Mouse (Mus musculus): Measurements from ENCODE around the gene Ifnlr1. TPM values are rescaled to one million over a fixed set of nuclear protein-coding genes. Genes with fewer than 3 reads are reported as not detected.

The Ifnlr1 gene
- polyA plus RNA-seq, 1 experiment, result not detected

DNA sequence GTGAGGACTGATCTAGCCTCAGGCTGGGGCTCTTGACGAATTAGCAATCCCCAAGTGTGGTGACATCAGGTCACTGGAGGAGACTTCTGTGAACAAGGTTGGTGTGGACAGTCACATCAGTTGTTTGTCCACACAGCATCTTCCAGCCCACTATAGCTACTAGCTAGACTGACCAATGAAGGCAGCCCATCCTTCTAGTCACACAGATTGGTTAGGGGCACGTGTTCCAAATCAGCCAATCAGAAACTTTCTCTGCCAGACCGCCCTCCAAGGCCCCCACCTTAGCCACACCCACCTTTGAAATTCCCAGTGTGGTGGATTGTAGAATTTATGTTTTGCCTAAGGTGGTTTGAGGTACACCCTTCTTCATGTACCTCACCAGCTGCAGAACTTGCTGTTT lies 12.6 kb upstream of the Ifnlr1 start:
- Histone ChIP-seq H3K36me3 (ENCODE audit: control insufficient read depth, insufficient read depth) (no peaks in the 10 kb centered on the region), H3ac (ENCODE audit: control insufficient read depth, insufficient read length) (no peak overlapping the region), H3K4me3 (no peak overlapping the region), H3K4me2 (ENCODE audit: low read depth) (no peak overlapping the region), H3K27me3 (ENCODE audit: control insufficient read depth, insufficient read depth, insufficient read length) (peaks cover 11% of the 10 kb centered on the region), H3K79me2 (ENCODE audit: control insufficient read depth, insufficient read depth) (no peaks in the 10 kb centered on the region)
- no peak for TF ChIP-seq USF1 (IDR thresholded peaks at IDR 0.05; ENCODE audit: low read depth)
- no peak for TF ChIP-seq REST (IDR thresholded peaks at IDR 0.05; ENCODE audit: insufficient read depth, insufficient read length)

DNA sequence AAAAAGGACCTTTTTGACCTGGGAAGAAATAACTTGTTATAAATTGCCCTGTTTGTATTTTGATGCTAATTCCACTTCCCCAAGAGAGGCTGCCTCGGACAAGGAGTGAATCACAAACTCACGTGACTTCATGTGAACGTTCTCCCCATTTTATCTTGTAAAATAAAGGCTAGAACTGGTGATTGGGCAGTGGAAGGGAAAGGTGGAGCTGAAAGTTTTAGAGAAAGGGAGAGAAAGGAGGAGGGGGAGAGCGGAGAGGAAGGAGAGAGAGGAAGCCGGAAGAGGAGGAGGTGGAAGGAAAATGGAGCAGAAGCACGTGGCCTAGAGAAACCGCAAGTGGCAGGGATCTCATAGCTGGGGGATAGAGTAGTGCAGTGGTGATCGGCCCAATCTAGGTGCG lies 11.1 kb upstream of the Ifnlr1 start:
- H3K4me2 ChIP-seq (ENCODE audit: low read depth), result no peak overlapping the region
- no peaks in the 10 kb centered on the region for H3K36me3 ChIP-seq (ENCODE audit: control insufficient read depth, insufficient read depth)
- TF ChIP-seq USF1 (IDR thresholded peaks at IDR 0.05; ENCODE audit: low read depth) (no peak), MAX (IDR thresholded peaks at IDR 0.05; ENCODE audit: low read depth) (no peak), POLR2AphosphoS2 (IDR thresholded peaks at IDR 0.05; ENCODE audit: insufficient read length, low read depth) (no peak), TCF3 (IDR thresholded peaks at IDR 0.05; ENCODE audit: insufficient read length, low read depth) (no peak), MYOG (IDR thresholded peaks at IDR 0.05; ENCODE audit: control insufficient read depth in 1 of 3, insufficient read depth in 1 of 3, insufficient read length in 2 of 3, low read depth in 2 of 3) (no peak), TCF12 (IDR thresholded peaks at IDR 0.05; ENCODE audit: insufficient read depth, poor library complexity, severe bottlenecking) (no peak), CEBPB (IDR thresholded peaks at IDR 0.05; ENCODE audit: insufficient read depth, poor library complexity, severe bottlenecking) (no peak), E2F4 (IDR thresholded peaks at IDR 0.05; ENCODE audit: insufficient read depth) (no peak), MYOD1 (IDR thresholded peaks at IDR 0.05; ENCODE audit: control insufficient read depth in 1 of 3, insufficient read length in 2 of 3, low read depth in 2 of 3) (no peak), REST (IDR thresholded peaks at IDR 0.05; ENCODE audit: insufficient read depth, insufficient read length) (no peak), POLR2A (IDR thresholded peaks at IDR 0.05; ENCODE audit: insufficient read length, low read depth) (no peak), SRF (IDR thresholded peaks at IDR 0.05; ENCODE audit: control insufficient read depth, insufficient read length, low read depth) (no peak)
- H3ac ChIP-seq (ENCODE audit: control insufficient read depth, insufficient read length), result no peak overlapping the region
- H3K79me2 ChIP-seq (ENCODE audit: control insufficient read depth, insufficient read depth), result no peaks in the 10 kb centered on the region
- peaks cover 5% of the 10 kb centered on the region for H3K27me3 ChIP-seq (ENCODE audit: control insufficient read depth, insufficient read depth, insufficient read length)
- H3K4me3 ChIP-seq, result no peak overlapping the region

DNA sequence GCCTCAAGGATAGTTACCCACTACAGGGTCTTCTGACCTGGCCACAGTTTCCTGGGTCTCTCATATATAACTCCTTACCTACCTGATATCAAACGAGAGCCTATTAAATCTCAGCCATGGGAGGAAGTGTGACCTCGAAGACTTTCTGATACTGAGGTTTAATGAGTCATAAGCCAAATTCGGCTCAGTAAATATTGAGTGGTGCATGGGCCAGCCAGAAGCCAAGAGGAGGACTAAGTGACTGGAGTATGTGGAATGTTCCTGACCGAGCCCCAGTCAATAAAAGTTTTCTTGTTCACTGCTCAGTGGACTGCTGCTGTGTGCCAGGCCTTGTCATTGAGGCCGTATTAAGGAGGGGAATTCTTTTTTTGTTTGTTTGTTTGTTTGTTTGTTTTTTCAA lies 9.6 kb upstream of the Ifnlr1 start:
- Histone ChIP-seq H3K27me3 (ENCODE audit: control insufficient read depth, insufficient read depth, insufficient read length) (no peaks in the 10 kb centered on the region), H3K36me3 (ENCODE audit: control insufficient read depth, insufficient read depth) (no peaks in the 10 kb centered on the region), H3ac (ENCODE audit: control insufficient read depth, insufficient read length) (no peak overlapping the region), H3K79me2 (ENCODE audit: control insufficient read depth, insufficient read depth) (no peaks in the 10 kb centered on the region), H3K4me3 (no peak overlapping the region), H3K4me2 (ENCODE audit: low read depth) (peak overlapping the region; percentile 42)
- TF ChIP-seq MYOG (IDR thresholded peaks at IDR 0.05; ENCODE audit: control insufficient read depth in 1 of 3, insufficient read depth in 1 of 3, insufficient read length in 2 of 3, low read depth in 2 of 3) (no peak), POLR2AphosphoS2 (IDR thresholded peaks at IDR 0.05; ENCODE audit: insufficient read length, low read depth) (no peak), REST (IDR thresholded peaks at IDR 0.05; ENCODE audit: insufficient read depth, insufficient read length) (no peak), MYOD1 (IDR thresholded peaks at IDR 0.05; ENCODE audit: control insufficient read depth in 1 of 3, insufficient read length in 2 of 3, low read depth in 2 of 3) (no peak), TCF12 (IDR thresholded peaks at IDR 0.05; ENCODE audit: insufficient read depth, poor library complexity, severe bottlenecking) (no peak), USF1 (IDR thresholded peaks at IDR 0.05; ENCODE audit: low read depth) (no peak), POLR2A (IDR thresholded peaks at IDR 0.05; ENCODE audit: insufficient read length, low read depth) (no peak), SRF (IDR thresholded peaks at IDR 0.05; ENCODE audit: control insufficient read depth, insufficient read length, low read depth) (no peak), MAX (IDR thresholded peaks at IDR 0.05; ENCODE audit: low read depth) (no peak), E2F4 (IDR thresholded peaks at IDR 0.05; ENCODE audit: insufficient read depth) (no peak), TCF3 (IDR thresholded peaks at IDR 0.05; ENCODE audit: insufficient read length, low read depth) (no peak)

DNA sequence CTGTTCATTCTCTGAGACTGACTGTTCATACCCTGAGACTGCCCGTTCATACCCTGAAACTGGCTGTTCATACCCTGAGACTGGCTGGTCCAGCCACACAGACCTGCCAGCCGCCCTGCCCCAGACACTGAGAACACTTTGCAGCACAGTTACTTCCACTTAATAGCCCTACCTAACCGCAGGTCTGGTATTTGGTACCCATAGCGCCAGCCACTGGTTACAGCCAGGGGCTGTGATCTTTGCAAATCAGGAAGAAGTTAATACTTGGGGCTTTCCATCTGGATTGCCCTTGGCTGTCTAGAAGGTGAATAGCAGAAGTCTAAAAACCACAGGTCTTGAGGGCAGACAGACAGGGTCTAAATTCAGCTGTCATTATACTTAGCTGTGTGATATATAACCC lies 6.8 kb upstream of the Ifnlr1 start:
- Histone ChIP-seq H3K4me3 (no peak overlapping the region), H3K4me2 (ENCODE audit: low read depth) (no peak overlapping the region), H3K36me3 (ENCODE audit: control insufficient read depth, insufficient read depth) (no peaks in the 10 kb centered on the region), H3ac (ENCODE audit: control insufficient read depth, insufficient read length) (no peak overlapping the region), H3K79me2 (ENCODE audit: control insufficient read depth, insufficient read depth) (no peaks in the 10 kb centered on the region), H3K27me3 (ENCODE audit: control insufficient read depth, insufficient read depth, insufficient read length) (no peaks in the 10 kb centered on the region)
- TF ChIP-seq SRF (IDR thresholded peaks at IDR 0.05; ENCODE audit: control insufficient read depth, insufficient read length, low read depth) (no peak), POLR2A (IDR thresholded peaks at IDR 0.05; ENCODE audit: insufficient read length, low read depth) (no peak), USF1 (IDR thresholded peaks at IDR 0.05; ENCODE audit: low read depth) (no peak), MAX (IDR thresholded peaks at IDR 0.05; ENCODE audit: low read depth) (no peak), POLR2AphosphoS2 (IDR thresholded peaks at IDR 0.05; ENCODE audit: insufficient read length, low read depth) (no peak), E2F4 (IDR thresholded peaks at IDR 0.05; ENCODE audit: insufficient read depth) (no peak), MYOG (IDR thresholded peaks at IDR 0.05; ENCODE audit: control insufficient read depth in 1 of 3, insufficient read depth in 1 of 3, insufficient read length in 2 of 3, low read depth in 2 of 3) (no peak), REST (IDR thresholded peaks at IDR 0.05; ENCODE audit: insufficient read depth, insufficient read length) (no peak), TCF12 (IDR thresholded peaks at IDR 0.05; ENCODE audit: insufficient read depth, poor library complexity, severe bottlenecking) (no peak), CEBPB (IDR thresholded peaks at IDR 0.05; ENCODE audit: insufficient read depth, poor library complexity, severe bottlenecking) (no peak), TCF3 (IDR thresholded peaks at IDR 0.05; ENCODE audit: insufficient read length, low read depth) (no peak), MYOD1 (IDR thresholded peaks at IDR 0.05; ENCODE audit: control insufficient read depth in 1 of 3, insufficient read length in 2 of 3, low read depth in 2 of 3) (no peak)

DNA sequence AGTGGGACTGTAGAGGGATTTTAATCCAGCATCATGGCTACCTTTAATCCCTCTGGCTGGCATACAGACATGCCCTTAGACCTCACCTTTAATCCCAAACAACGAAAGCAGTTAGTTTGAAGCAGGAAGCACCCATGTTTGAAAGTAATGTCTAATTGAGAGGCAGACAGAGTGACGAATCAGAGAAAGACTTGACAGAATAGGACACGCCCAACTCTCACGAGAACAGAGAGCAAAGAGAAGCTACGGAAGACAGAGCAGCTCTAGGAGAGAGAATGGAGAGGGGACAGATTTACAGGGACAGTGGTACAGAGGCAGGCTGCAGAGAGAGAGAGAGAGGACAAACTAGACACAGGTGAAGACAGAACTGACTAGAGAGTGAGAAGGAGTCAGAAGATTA lies 4.3 kb upstream of the Ifnlr1 start:
- Histone ChIP-seq H3K4me3 (no peak overlapping the region), H3K27me3 (ENCODE audit: control insufficient read depth, insufficient read depth, insufficient read length) (peaks cover 12% of the 10 kb centered on the region), H3K4me2 (ENCODE audit: low read depth) (no peak overlapping the region), H3K79me2 (ENCODE audit: control insufficient read depth, insufficient read depth) (no peaks in the 10 kb centered on the region), H3ac (ENCODE audit: control insufficient read depth, insufficient read length) (no peak overlapping the region), H3K36me3 (ENCODE audit: control insufficient read depth, insufficient read depth) (no peaks in the 10 kb centered on the region)
- no peak for TF ChIP-seq MYOG (IDR thresholded peaks at IDR 0.05; ENCODE audit: control insufficient read depth in 1 of 3, insufficient read depth in 1 of 3, insufficient read length in 2 of 3, low read depth in 2 of 3)
- TF ChIP-seq TCF3 (IDR thresholded peaks at IDR 0.05; ENCODE audit: insufficient read length, low read depth), result no peak
- TF ChIP-seq REST (IDR thresholded peaks at IDR 0.05; ENCODE audit: insufficient read depth, insufficient read length), result no peak
- no peak for TF ChIP-seq POLR2A (IDR thresholded peaks at IDR 0.05; ENCODE audit: insufficient read length, low read depth)
- no peak for TF ChIP-seq E2F4 (IDR thresholded peaks at IDR 0.05; ENCODE audit: insufficient read depth)
- no peak for TF ChIP-seq CEBPB (IDR thresholded peaks at IDR 0.05; ENCODE audit: insufficient read depth, poor library complexity, severe bottlenecking)
